Mouse (Mus musculus): ENCODE results near the gene F11r.

The F11r gene

DNA sequence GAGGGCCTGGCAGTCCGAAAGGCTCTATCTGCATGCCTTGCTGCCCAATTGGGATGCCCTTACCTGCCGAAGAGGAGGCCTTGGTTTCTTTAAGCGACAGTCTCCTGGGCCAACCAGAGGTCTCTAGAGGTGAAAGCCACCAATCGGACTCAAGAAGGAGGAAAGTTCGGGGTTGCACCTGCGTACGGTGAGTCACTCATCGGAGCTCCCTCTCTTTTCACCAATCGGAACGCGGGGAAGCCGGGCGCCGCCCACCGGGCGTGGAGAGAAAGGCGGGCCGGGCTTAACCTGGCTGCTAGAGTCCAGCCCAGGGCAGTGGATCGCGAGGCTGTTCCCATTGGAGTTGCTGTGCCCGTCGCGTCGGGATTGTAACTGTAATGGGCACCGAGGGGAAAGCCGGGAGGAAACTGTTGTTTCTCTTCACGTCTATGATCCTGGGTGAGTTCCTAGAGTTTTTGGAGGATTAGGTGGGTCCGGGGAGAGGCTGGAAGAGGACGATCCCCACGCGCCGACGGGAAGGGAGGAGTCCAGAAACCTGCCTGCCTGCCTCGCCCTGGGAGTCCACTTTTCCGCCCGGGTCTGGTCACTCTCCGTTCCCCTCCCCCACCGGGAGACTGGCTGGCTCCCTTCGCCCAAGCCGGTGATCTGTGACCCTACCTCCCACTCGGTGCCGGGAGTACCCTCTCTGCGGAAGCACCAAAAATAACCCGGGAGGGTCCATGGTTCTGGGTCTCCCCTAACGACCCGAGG, at the start of gene F11r:
Gene F11r (plus strand): TSS at position 272 of the 750 bp plus-strand sequence.
- no peak for DNase-seq (ENCODE audit: low read depth)

DNA sequence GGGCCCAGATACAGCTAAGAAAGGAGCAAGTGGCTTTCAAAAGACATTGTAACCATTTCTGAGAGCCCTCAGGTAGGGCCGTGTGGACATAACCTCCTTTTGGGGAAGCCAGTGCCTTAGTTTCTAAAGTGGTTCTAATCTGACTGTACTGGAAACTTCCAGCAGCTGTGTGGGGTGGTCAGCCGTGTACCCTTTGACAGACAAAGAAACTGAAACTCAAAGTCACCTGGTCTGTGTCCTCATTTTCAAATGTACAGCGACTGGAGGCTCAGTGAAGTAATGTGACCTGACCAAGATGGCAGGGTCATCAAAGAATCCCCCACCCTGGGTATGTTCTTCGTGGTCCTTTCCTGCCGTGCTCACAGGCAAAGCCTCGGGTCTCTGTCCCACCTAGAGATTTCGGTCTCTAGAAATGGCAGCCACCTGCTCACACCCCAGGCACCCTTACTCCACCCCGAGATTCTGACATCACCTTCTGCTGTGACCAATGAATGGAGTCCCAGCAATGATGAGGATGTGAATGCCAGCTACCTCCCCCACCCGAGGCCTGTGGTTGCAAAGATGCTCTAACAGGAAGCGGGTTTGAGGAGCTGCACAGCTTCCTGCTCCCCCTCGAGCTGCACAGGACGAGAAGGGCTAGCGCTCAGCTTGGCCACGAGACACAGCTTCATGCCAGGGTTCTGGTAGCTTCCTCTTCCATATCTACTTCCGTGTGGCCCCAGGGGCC, 48.8 kb upstream of the F11r start, which contains the start of gene Arhgap30:
Gene Arhgap30 (plus strand): TSS at position 579 of the 727 bp plus-strand sequence.
- peak; percentile 98 for DNase-seq (ENCODE audit: low read depth)

DNA sequence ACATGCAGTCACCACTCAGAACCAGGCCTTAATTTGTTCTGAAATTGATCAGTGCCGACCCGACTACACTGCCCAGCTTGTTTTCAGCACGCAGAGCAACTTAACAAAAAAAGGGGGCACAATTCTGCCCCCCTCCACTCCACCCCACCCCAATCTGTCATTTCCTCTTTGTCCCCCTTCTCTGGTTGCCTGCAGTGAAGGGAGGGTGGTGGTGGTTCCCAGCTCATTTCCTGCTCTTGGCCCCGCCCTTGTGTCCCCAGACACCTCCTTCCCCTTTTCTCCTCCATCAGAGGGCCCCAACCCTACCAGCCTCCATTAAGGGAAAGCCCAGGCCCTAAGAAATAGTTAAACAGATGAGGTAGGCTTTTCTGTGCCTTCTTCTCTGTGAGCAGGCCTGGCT, 47.2 kb upstream of the F11r start:
- DNase-seq (ENCODE audit: low read depth), result peak; percentile 93

DNA sequence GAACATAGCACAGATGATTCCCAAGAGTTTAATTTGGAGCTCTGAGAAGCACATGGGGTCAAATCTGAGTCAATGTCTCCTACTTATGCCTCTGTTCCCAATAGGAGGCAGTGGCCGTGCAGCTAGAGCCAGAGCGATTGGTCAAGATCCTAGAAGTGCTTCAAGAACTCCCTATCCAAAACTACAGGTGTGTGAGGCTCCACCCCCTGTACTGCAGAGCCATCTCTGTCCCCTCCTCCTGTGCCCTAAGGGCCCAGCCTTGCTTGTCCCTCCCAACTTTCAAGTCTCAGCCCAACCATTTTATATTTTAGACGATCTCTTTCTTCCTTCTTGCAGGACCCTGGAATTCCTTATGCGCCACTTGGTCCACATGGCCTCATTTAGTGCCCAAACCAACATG, 35.5 kb upstream of the F11r start:
- DNase-seq (ENCODE audit: low read depth), result no peak

DNA sequence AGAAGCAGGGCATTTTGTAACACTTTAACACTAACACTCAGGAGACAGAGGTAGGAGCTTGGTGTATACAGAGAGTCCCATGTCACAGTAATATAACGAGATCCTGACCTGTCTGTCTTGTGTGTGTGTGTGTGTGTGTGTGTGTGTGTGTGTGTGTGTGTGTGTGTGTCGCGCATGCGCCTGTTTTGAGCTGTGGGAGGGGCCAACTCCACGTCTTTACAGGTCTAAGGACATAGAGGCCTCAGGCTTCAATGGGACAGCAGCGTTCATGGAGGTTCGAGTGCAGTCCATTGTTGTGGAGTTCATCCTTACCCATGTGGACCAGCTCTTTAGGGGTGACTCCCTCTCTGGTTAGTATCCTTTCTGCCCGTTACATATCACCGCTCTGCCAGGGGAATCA, 34.3 kb upstream of the F11r start:
- DNase-seq (ENCODE audit: low read depth), result no peak

DNA sequence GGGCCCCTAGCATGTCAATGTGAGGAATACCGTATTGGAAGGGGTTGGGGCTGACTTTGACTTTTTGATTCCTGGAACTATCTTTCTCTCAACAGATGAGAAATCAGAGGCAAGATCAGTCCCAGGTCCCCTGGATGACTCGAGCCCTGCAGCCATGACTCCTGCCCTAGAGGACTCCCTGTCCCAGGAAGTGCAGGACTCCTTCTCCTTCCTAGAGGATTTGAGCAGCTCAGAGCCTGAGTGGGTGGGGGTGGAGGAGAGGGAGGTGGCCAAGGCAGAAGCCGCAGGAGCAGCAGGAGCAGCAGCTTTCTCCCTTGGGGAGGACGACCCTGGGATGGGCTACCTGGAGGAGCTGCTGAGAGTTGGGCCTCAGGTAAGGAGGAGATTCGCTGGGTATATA, 30.1 kb upstream of the F11r start:
- DNase-seq (ENCODE audit: low read depth), result no peak

DNA sequence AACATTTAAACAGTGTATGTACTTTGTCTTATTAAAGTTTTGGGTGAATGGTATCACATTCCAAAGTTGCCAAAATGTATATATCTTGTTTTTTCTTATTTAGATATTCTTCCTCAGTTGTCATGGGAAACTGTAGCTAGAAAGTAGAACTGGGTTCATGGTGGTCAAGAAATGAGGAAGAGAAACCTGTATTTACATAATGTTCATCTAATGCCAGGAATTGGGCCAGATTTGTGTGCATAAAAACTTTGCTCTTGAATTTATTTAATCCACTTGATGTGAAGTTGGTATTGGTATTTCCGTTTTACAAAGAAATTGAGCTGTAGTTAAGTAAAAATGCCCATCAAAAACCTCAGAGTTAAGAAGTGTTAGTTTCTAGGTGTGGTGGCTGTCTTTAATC, 27.1 kb upstream of the F11r start:
- no peak for DNase-seq (ENCODE audit: low read depth)

DNA sequence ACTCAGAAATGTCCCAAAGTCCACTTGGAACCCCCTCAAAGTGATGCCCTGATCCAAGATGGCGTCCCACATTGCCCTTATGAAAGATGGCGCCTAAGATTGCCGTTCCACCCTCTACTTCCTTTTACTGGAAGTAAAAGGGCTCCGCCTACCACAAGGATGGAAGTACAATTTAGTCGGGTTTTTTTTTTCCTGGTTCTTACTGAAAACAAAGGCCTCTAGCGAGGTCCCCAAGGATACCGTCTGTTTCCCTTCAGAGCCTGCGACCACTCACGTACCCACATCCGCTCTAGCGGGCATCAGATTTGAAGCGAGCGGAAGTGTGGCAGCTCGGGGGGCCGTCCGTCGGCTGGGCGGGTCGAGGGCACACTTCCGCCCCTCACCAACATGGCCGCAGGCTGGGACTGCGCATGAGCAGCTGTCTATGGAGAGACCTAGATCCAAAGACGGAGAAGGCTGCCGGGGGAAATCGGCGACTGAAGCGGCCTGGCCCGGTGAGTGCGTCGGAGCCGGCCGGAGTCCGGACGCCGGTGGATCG, 26.3 kb upstream of the F11r start, which contains the start of gene Usf1:
Gene Usf1 (plus strand): TSS at position 367 of the 538 bp plus-strand sequence.
- peak; percentile 96 for DNase-seq (ENCODE audit: low read depth)

DNA sequence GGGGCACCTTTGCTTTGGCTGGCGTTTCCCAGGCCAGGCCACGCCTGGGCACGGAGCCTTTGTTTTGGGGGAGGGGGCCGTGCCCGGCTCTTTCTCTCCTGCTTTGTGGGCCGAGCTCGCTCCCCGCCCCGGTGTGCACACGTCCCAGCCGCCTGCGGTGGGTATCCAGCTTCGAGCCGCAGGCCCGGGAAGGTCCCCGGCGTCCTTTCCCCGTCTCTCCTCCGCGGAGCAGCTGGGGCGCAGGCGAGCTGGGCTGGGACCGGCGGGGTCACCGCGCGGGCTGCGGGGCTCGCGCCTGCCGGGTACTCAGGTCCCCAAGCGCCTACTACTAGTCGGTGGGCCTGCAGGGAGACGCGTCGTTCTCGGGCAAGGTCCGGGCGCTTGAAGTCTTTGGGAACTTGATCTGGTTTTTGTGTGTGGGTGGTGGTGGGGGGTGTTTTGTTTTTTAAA, 25.8 kb upstream of the F11r start:
- no peak for DNase-seq (ENCODE audit: low read depth)

DNA sequence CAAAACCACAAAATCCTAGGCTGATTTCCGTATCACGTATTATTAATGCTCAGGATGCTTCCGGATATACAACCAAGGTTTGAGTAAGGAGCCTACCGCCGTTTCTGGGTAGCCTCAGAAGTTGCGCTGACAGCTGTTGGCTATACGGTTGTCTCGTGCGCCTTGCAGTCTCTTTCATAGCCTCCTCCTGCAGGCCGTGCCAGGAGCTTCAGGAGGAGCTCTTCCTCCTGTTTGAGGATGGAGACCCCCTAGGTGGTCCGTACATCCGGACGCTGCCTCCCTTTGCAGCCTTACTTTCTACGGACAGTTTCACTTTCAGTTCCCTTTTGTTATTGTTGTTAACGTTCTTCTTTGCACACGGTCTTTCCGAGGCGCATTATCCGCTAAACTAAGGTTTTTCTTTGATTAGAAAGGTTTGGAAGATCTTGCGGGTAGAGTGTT, 25.3 kb upstream of the F11r start:
- DNase-seq (ENCODE audit: low read depth), result peak; percentile 74

DNA sequence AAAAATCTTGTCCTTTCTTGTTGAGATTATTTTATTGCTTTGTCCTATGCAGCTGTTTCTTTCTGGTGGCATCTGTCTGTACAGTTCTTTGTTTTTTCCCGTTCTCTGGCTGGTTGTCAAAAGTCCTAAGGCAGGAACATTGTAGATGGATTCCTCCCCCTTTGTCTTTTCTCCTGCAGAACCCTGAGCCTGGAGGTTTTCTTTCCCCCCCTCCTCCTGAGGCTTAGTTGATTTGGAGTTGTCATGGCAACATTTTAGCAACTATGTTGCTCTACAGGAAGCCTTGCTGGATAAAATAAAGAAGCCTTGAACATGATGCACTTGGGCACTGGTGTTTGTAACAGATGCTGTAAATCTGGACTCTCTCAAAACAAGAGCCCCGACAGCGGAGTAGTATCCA, 24.9 kb upstream of the F11r start:
- DNase-seq (ENCODE audit: low read depth), result peak; percentile 42

DNA sequence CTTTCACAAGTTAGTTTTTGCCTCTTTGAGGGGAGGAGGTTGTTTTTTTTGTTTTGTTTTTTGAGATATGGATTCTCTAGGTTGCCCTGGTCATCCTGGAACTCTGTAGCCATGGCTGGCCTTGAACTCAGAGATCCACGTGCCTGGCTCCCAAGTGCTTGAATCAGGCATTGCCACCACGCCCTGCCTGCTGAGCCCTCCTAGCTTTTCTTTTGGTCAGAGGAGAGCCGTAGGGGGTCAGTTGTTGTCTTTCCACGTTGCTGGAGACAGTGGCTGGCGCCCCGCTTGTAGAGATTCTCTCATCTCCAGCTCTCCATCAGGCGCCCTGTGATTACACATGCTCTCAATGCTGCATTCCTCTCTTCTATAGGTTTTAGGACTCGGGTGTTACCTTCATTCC, 23.7 kb upstream of the F11r start:
- no peak for DNase-seq (ENCODE audit: low read depth)

DNA sequence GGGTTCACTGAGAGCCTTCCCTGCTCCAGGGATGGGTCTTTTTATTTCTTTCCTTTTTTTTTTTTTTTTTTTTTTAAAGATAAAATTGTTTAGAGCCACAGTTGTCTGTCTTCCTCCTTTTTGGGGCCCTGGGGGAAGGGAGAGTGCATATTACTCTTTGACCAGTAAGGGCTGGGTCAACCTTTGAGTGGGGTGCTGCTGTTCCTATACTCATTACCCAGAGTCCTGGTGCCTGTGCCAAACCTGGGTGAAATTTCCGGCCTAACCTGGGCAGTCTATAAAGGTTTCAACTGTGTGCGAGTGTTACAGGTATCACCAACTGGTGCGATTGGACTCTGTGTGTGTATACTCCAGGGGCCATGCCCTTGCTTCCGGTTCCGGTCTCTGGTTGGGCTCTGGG, 18.7 kb upstream of the F11r start, which contains the start of gene Tstd1:
Gene Tstd1 (plus strand): TSS at position 213 of the 400 bp plus-strand sequence.
- no peak for DNase-seq (ENCODE audit: low read depth)

DNA sequence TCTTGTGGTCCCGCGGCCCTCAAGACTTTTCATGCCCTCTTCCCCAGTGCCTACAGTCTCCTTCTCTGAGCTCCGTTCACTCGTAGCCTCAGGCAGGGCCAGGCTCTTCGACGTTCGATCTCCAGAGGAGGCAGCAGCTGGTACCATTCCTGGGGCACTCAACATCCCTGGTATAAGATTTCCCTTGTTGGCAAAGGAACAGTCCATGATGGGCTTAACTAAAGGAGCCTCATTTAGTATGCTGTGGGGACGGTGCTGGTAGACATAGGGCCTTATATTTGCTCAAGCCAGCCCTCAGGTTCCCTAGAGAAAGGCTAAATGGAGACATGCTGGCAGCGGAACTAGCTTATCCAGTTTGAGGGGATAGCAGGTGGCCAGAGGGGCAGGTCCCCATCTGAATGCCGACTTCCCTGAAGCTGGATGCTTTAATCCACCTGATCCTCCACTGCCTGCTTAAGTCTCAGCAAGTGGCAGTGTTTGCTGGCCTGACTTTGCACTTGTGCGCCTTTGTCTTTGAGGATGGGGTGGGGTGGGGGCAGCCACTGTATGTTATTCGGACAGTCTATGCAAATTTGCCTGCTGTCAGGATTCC, 17.9 kb upstream of the F11r start:
- no peak for DNase-seq (ENCODE audit: low read depth)

DNA sequence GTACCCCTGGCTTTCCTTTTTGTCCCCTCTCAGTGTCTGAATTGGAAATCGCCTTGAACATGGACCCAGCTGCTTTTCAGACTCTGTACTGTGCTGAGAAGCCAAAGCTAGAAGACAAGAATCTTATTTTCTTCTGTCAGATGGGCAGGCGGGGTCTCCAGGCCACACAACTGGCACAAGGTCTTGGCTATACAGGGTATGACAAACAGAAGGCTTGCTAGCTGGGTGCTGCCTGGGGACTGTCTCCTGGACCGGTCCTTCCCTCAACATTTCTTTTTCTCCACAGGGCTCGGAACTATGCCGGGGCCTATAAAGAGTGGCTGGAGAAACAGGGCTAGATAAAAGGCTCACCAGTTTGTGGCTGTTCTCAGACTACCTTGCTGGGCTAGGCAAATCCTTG, 17.4 kb upstream of the F11r start:
- no peak for DNase-seq (ENCODE audit: low read depth)

DNA sequence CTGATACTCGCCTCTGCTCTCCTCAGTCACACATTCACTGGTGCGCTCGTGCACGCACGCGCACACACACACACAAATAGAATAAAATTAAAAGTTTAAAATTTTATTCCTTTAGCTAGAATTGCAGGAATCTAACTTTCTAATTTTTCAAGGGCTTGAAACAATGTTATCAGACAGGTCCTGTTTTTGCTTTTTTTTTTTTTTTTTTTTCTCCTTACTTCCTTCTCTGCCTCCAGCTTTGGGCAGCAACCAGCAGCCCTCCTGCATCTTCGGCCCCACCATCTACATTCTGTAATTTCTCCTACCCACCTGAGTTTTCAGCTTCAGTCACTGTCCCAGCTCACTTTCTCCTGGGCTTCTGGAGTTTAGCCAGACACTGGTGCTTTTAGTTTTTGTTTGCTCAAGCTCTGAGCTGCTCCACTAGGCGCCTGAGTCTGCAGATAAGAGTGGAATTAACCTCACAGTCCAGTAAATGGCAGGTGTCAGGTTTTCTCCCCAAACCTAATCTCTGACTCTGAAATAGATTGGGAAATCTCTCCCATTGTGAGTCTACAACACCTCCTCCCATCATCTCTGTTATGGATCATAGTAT, 14.7 kb upstream of the F11r start:
- peak; percentile 15 for DNase-seq (ENCODE audit: low read depth)

DNA sequence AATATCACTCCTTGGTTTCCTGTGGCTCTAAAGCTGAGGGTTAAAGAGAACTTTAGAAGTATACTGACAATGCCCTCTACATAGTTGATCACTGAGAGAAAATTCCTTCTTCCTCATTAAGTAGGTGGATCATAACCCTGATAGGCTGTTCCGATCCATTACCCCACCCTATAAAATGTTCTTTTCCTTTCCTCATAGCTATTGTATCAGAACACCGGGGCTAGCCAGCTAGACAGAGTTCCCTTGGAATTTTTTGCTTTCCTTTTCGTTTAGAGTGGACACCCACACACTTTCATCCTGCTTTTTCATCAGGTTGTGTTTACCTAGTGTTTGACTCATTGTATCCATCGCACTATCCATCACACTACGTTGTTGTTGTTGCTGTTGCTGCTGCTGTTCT, 12.7 kb upstream of the F11r start:
- DNase-seq (ENCODE audit: low read depth), result no peak

DNA sequence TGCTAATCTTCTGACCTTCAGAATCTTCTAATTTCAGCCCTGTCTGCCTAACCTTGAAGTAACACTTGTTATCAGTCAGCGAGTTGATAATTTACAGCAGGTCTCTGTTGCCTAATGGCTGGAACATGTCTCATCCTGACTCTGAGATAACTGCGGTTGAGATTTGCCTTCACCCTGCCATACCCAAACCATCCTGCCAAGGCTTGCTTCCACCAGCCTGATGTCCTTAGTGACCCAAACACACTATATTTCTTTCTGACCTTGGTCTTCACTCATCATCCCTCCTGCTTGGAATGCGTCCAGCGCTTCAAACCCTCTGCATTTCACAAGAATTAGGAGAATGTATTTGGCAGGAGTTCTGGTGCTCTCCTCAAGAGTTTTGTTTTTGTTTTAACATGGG, 12.2 kb upstream of the F11r start:
- no peak for DNase-seq (ENCODE audit: low read depth)

DNA sequence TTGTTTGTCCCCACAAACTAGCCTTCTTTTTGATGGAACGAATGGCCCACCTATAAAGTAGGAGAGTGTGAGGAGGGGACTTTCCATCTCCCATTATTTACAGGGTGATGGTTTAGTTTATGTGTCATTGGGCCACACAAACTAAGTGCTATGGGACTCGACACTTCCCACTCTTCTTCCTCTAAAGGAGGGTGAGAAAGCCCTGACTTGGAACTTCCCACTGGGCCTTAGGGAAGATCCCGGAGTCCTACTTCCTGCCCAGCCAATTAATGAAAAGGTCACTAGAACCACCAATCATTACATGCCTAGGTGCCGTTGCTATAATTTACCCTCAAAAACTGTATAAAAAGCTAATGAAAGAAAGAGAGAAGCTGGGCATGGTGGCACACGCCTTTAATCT, 5.2 kb upstream of the F11r start:
- DNase-seq (ENCODE audit: low read depth), result no peak

DNA sequence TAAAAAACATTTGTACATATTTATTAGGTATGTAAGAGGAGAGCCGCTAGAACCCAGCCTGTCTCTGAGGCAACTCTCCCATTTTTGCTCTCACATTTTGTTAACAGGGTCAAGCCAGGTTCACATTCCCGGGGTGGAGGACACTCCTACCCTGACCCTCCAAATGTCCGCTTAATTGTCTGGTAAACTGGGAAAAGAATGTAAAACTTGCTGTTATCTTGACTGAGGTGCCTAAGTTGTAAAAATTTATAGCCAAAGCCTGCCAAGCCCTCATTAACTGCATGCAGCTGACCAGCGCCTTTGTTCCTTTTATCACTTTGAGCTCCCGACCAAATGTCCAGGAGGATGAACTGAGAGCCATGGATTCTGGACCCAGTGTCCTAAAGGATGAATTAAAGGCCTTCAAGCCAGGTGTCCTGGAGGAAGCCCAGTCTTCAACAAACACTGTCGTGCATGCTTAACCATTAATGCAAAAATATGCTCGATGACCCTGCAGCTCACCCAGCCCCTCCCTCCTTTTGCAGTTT, 2.0 kb upstream of the F11r start:
- no peak for DNase-seq (ENCODE audit: low read depth)

DNA sequence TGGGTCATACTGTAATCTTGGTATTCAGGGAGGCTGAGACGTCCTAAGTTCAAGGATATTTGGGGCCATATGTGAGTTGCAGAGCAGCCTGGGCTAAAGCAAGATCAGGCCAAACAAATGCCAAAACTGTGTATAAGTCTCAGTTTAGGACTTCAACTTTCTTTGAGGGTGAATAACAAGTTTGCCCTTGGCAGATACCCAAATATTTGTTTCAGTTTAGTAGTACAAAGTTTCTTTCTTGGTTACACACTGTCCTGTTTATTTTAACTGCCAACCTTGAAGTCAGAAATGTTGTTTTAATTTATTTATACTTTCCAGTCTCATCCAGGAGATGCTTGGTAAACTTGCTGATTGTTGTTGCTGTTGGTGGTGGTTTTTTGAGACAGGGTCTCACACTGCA, 1.4 kb upstream of the F11r start:
- DNase-seq (ENCODE audit: low read depth), result no peak

Measured in 416B (cell line).